Mouse (Mus musculus): ENCODE results near the gene Atp2a1. TPM values are rescaled to one million over a fixed set of nuclear protein-coding genes. Genes with fewer than 3 reads are reported as not detected.

Gene Atp2a1
- total and polyA plus RNA-seq, 3 experiments: 0.04 to 0.47 TPM; not detected in 1

GRCm38 (mm10) chr7:126467834-126468627, 5.1 kb upstream of the Atp2a1 start:
- Histone ChIP-seq H3K79me2 (ENCODE audit: control insufficient read depth, insufficient read depth, low read length, poor library complexity) (no peaks in the 10 kb centered on the region), H3K4me1 (ENCODE audit: control insufficient read depth in 1 of 2, insufficient read depth in 2 of 2, low read length in 2 of 2) (peaks cover 19 to 49% of the 10 kb centered on the region in 2 experiments), H3K27me3 (ENCODE audit: control insufficient read depth in 1 of 2, insufficient read depth in 2 of 2, low read length in 2 of 2) (no peaks in the 10 kb centered on the region), H3K27ac (ENCODE audit: control insufficient read depth, low read depth, low read length) (no peak overlapping the region), H3K4me3 (ENCODE audit: control insufficient read depth in 1 of 2, insufficient read depth in 1 of 2, low read depth in 2 of 2, low read length in 2 of 2) (no peak overlapping the region), H3K9ac (ENCODE audit: control insufficient read depth, low read depth, low read length, poor library complexity, severe bottlenecking) (no peak overlapping the region), H3K9me3 (replicated peaks; ENCODE audit: insufficient read depth, low read length) (no peaks in the 10 kb centered on the region), H3K36me3 (ENCODE audit: control insufficient read depth in 1 of 2, insufficient read depth in 2 of 2, low read length in 2 of 2) (peaks cover 1 to 37% of the 10 kb centered on the region in 2 experiments; a peak in 3 of 4 replicates)
- TF ChIP-seq UBTF (IDR thresholded peaks at IDR 0.05; ENCODE audit: borderline replicate concordance, insufficient read depth, low read depth, low read length) (no peak), MYC (IDR thresholded peaks at IDR 0.05; ENCODE audit: low read depth, low read length) (no peak), E2F4 (IDR thresholded peaks at IDR 0.05; ENCODE audit: borderline replicate concordance, low read depth, low read length) (no peak), POLR2AphosphoS5 (IDR thresholded peaks at IDR 0.05; ENCODE audit: borderline replicate concordance, low read depth, low read length) (no peak), EP300 (IDR thresholded peaks at IDR 0.05; ENCODE audit: low read depth in 1 of 2, low read length in 2 of 2) (no peak), ETS1 (IDR thresholded peaks at IDR 0.05; ENCODE audit: low read depth, low read length) (no peak)
- DNase-seq (ENCODE audit: low read depth, low spot score): no peak

DNA sequence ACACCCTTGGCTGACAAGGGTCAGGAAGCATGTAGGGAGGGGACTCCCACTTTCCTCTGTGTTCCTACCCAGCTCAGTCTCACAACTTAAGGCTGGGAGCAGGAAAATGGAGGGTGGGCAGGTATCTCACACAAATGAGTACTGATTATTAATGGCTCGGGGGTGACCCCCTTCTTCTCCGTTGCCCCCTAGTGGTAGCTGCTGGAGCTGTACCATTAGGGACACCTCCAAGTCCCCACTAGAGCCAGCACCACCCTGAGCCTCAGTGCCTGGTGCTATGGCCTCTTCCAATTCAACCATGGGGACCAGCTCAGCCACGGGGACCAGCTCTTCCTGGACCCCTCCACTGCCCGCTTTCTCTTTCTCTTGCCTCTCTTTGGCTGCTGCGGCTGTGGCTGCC, 4.4 kb upstream of the Atp2a1 start:
- no peak overlapping the region for H3K27ac ChIP-seq (ENCODE audit: control insufficient read depth, low read depth, low read length)
- no peak overlapping the region for H3K4me3 ChIP-seq (ENCODE audit: control insufficient read depth in 1 of 2, insufficient read depth in 1 of 2, low read depth in 2 of 2, low read length in 2 of 2)
- H3K4me1 ChIP-seq (ENCODE audit: control insufficient read depth in 1 of 2, insufficient read depth in 2 of 2, low read length in 2 of 2): peaks cover 19 to 49% of the 10 kb centered on the region in 2 experiments
- no peaks in the 10 kb centered on the region for H3K79me2 ChIP-seq (ENCODE audit: control insufficient read depth, insufficient read depth, low read length, poor library complexity)
- no peaks in the 10 kb centered on the region for H3K9me3 ChIP-seq (replicated peaks; ENCODE audit: insufficient read depth, low read length)
- no peak overlapping the region for H3K9ac ChIP-seq (ENCODE audit: control insufficient read depth, low read depth, low read length, poor library complexity, severe bottlenecking)
- TF ChIP-seq GABPA (IDR thresholded peaks at IDR 0.05; ENCODE audit: low read depth, low read length) (no peak), MEF2A (IDR thresholded peaks at IDR 0.05; ENCODE audit: extremely low read depth, insufficient replicate concordance, low read depth, low read length, poor library complexity, severe bottlenecking) (no peak), ZMIZ1 (IDR thresholded peaks at IDR 0.05; ENCODE audit: low read depth, low read length) (no peak), SMC3 (IDR thresholded peaks at IDR 0.05; ENCODE audit: low read depth, low read length) (peak; percentile 51), TAL1 (IDR thresholded peaks at IDR 0.05; ENCODE audit: low read length) (no peak), ELF1 (IDR thresholded peaks at IDR 0.05; ENCODE audit: low read depth, low read length) (no peak), E2F4 (IDR thresholded peaks at IDR 0.05; ENCODE audit: borderline replicate concordance, low read depth, low read length) (no peak), USF2 (IDR thresholded peaks at IDR 0.05; ENCODE audit: borderline replicate concordance in 1 of 2, insufficient read depth in 1 of 2, low read depth in 1 of 2, low read length in 2 of 2) (no peak), CHD1 (IDR thresholded peaks at IDR 0.05; ENCODE audit: low read depth, low read length) (no peak), SIN3A (IDR thresholded peaks at IDR 0.05; ENCODE audit: low read length) (no peak), ZKSCAN1 (IDR thresholded peaks at IDR 0.05; ENCODE audit: low read depth, low read length) (no peak), UBTF (IDR thresholded peaks at IDR 0.05; ENCODE audit: borderline replicate concordance, insufficient read depth, low read depth, low read length) (no peak), POLR2AphosphoS5 (IDR thresholded peaks at IDR 0.05; ENCODE audit: borderline replicate concordance, low read depth, low read length) (no peak), HCFC1 (IDR thresholded peaks at IDR 0.05; ENCODE audit: low read depth, low read length) (no peak), NRF1 (IDR thresholded peaks at IDR 0.05; ENCODE audit: insufficient read depth, low read depth, low read length, poor library complexity, severe bottlenecking) (no peak), CTCF (IDR thresholded peaks at IDR 0.05 in 2 of 3, conservative IDR thresholded peaks at IDR 0.05 in 1 of 3; ENCODE audit: control insufficient read depth in 1 of 3, insufficient read depth in 1 of 3, low read depth in 2 of 3, low read length in 3 of 3, poor library complexity in 1 of 3, severe bottlenecking in 1 of 3) (peak; percentile 68 to 80 (median 69)), MAFK (IDR thresholded peaks at IDR 0.05; ENCODE audit: borderline replicate concordance, low read depth, low read length) (no peak), RAD21 (IDR thresholded peaks at IDR 0.05; ENCODE audit: low read depth, low read length) (peak; percentile 28), POLR2AphosphoS2 (IDR thresholded peaks at IDR 0.05; ENCODE audit: low read length) (no peak)
- H3K27me3 ChIP-seq (ENCODE audit: control insufficient read depth in 1 of 2, insufficient read depth in 2 of 2, low read length in 2 of 2): no peaks in the 10 kb centered on the region
- DNase-seq (ENCODE audit: low read depth, low spot score): peak; percentile 76
- H3K36me3 ChIP-seq (ENCODE audit: control insufficient read depth in 1 of 2, insufficient read depth in 2 of 2, low read length in 2 of 2): peaks cover 1 to 37% of the 10 kb centered on the region in 2 experiments; a peak in 3 of 4 replicates
